Mouse (Mus musculus): Measurements from ENCODE around the gene Rprd1b. TPM values are rescaled to one million over a fixed set of nuclear protein-coding genes. Genes with fewer than 3 reads are reported as not detected.
A peak's percentile ranks its signal among the peaks of the same experiment; 100 is the strongest.

Rprd1b gene
- polyA plus RNA-seq, 1 experiment from 2014 or later = 48.2 TPM

- ATAC-seq (replicated peaks; ENCODE audit: low FRiP score) = no peak
- Histone ChIP-seq H3K4me2 (no peak overlapping the region), H3K36me3 (ENCODE audit: control insufficient read depth, insufficient read depth, low read length) (peaks cover 30% of the 10 kb centered on the region)
Measured at GRCm38 (mm10) chr2:158077981-158078380, 49.7 kb downstream of the Rprd1b start.

GRCm38 (mm10) chr2:158078971-158079370 is 50.7 kb downstream of the Rprd1b start:
- no peak for ATAC-seq (replicated peaks; ENCODE audit: low FRiP score)
- Histone ChIP-seq H3K9me3 (ENCODE audit: control insufficient read depth, low read length) (no peaks in the 10 kb centered on the region), H3K4me3 (ENCODE audit: low read depth, low read length) (no peak overlapping the region), H3K27ac (ENCODE audit: low read depth, low read length) (no peak overlapping the region), H3K27me3 (replicated peaks; ENCODE audit: control insufficient read depth, insufficient read depth, low read length) (no peaks in the 10 kb centered on the region), H3K4me2 (no peak overlapping the region), H3K9ac (ENCODE audit: low read depth, low read length) (no peak overlapping the region), H3K4me1 (replicated peaks; ENCODE audit: control insufficient read depth, insufficient read depth, low read length) (0 out of 2 replicates have a peak, but pooled peaks cover 5% of the 10 kb centered on the region), H3K36me3 (ENCODE audit: control insufficient read depth, insufficient read depth, low read length) (peaks cover 27% of the 10 kb centered on the region)
- no peak for DNase-seq (ENCODE audit: low spot score)
- WGBS = 83% methylated on average over 7 of the region's 7 CpGs

More at GRCm38 (mm10) chr2:158077981-158078380, 49.7 kb downstream of the Rprd1b start:
- Histone ChIP-seq H3K4me1 (replicated peaks; ENCODE audit: control insufficient read depth, insufficient read depth, low read length) (0 out of 2 replicates have a peak, but pooled peaks cover 5% of the 10 kb centered on the region), H3K27me3 (replicated peaks; ENCODE audit: control insufficient read depth, insufficient read depth, low read length) (no peaks in the 10 kb centered on the region), H3K9ac (ENCODE audit: low read depth, low read length) (no peak overlapping the region), H3K9me3 (ENCODE audit: control insufficient read depth, low read length) (no peaks in the 10 kb centered on the region), H3K4me3 (ENCODE audit: low read depth, low read length) (no peak overlapping the region), H3K27ac (ENCODE audit: low read depth, low read length) (peak overlapping the region; percentile 23; the same call in 1 of the 2 replicates)
- no peak for DNase-seq (ENCODE audit: low spot score)
- WGBS = 78% methylated on average over 2 of the region's 2 CpGs

- H3K4me3 ChIP-seq (ENCODE audit: low read depth, low read length) = no peak overlapping the region
- no peak overlapping the region for H3K9ac ChIP-seq (ENCODE audit: low read depth, low read length)
- H3K36me3 ChIP-seq (ENCODE audit: control insufficient read depth, insufficient read depth, low read length) = peaks cover 24% of the 10 kb centered on the region
- no peaks in the 10 kb centered on the region for H3K9me3 ChIP-seq (ENCODE audit: control insufficient read depth, low read length)
- WGBS = 56% methylated on average over 9 of the region's 9 CpGs
- peak overlapping the region; percentile 60; the same call in 1 of the 2 replicates for H3K27ac ChIP-seq (ENCODE audit: low read depth, low read length)
- no peaks in the 10 kb centered on the region for H3K27me3 ChIP-seq (replicated peaks; ENCODE audit: control insufficient read depth, insufficient read depth, low read length)
- DNase-seq (ENCODE audit: low spot score) (no peak), ATAC-seq (replicated peaks; ENCODE audit: low FRiP score) (peak; percentile 53; the same call in 1 of the 2 replicates)
- 0 out of 2 replicates have a peak, but pooled peaks cover 5% of the 10 kb centered on the region for H3K4me1 ChIP-seq (replicated peaks; ENCODE audit: control insufficient read depth, insufficient read depth, low read length)
- H3K4me2 ChIP-seq = no peak overlapping the region
Measured at GRCm38 (mm10) chr2:158079843-158080395, 51.6 kb downstream of the Rprd1b start.

- ATAC-seq (replicated peaks; ENCODE audit: low FRiP score) = 0 out of 2 replicates have a peak, but pooled peaks have one; percentile 21
- H3K4me2 ChIP-seq = no peak overlapping the region
- peak overlapping the region; percentile 46; the same call in 1 of the 2 replicates for H3K27ac ChIP-seq (ENCODE audit: low read depth, low read length)
Measured at GRCm38 (mm10) chr2:158080622-158081241, 52.4 kb downstream of the Rprd1b start.

GRCm38 (mm10) chr2:158084486-158084885 is 56.2 kb downstream of the Rprd1b start:
- H3K4me2 ChIP-seq = no peak overlapping the region

More at GRCm38 (mm10) chr2:158080622-158081241, 52.4 kb downstream of the Rprd1b start:
- no peak overlapping the region for H3K9ac ChIP-seq (ENCODE audit: low read depth, low read length)
- no peaks in the 10 kb centered on the region for H3K27me3 ChIP-seq (replicated peaks; ENCODE audit: control insufficient read depth, insufficient read depth, low read length)
- no peak overlapping the region for H3K4me3 ChIP-seq (ENCODE audit: low read depth, low read length)
- peaks cover 16% of the 10 kb centered on the region for H3K36me3 ChIP-seq (ENCODE audit: control insufficient read depth, insufficient read depth, low read length)
- DNase-seq (ENCODE audit: low spot score) = no peak
- H3K4me1 ChIP-seq (replicated peaks; ENCODE audit: control insufficient read depth, insufficient read depth, low read length) = peaks cover 5% of the 10 kb centered on the region; the same call in 1 of the 2 replicates
- 73% methylated on average over 9 of the region's 9 CpGs for WGBS
- no peaks in the 10 kb centered on the region for H3K9me3 ChIP-seq (ENCODE audit: control insufficient read depth, low read length)

GRCm38 (mm10) chr2:158090096-158090495 is 61.8 kb downstream of the Rprd1b start:
- Histone ChIP-seq H3K27ac (ENCODE audit: low read depth, low read length) (no peak overlapping the region), H3K9me3 (ENCODE audit: control insufficient read depth, low read length) (no peaks in the 10 kb centered on the region), H3K4me3 (ENCODE audit: low read depth, low read length) (no peak overlapping the region), H3K36me3 (ENCODE audit: control insufficient read depth, insufficient read depth, low read length) (no peaks in the 10 kb centered on the region), H3K9ac (ENCODE audit: low read depth, low read length) (no peak overlapping the region), H3K4me1 (replicated peaks; ENCODE audit: control insufficient read depth, insufficient read depth, low read length) (no peaks in the 10 kb centered on the region; the same call in 1 of the 2 replicates), H3K4me2 (no peak overlapping the region), H3K27me3 (replicated peaks; ENCODE audit: control insufficient read depth, insufficient read depth, low read length) (no peaks in the 10 kb centered on the region)
- DNase-seq (ENCODE audit: low spot score) = no peak
- 79% methylated on average over 4 of the region's 4 CpGs for WGBS
- ATAC-seq (replicated peaks; ENCODE audit: low FRiP score) = no peak

More at GRCm38 (mm10) chr2:158084486-158084885, 56.2 kb downstream of the Rprd1b start:
- H3K4me3 ChIP-seq (ENCODE audit: low read depth, low read length) = no peak overlapping the region
- H3K27me3 ChIP-seq (replicated peaks; ENCODE audit: control insufficient read depth, insufficient read depth, low read length) = no peaks in the 10 kb centered on the region
- no peaks in the 10 kb centered on the region for H3K9me3 ChIP-seq (ENCODE audit: control insufficient read depth, low read length)
- no peak overlapping the region for H3K9ac ChIP-seq (ENCODE audit: low read depth, low read length)
- H3K4me1 ChIP-seq (replicated peaks; ENCODE audit: control insufficient read depth, insufficient read depth, low read length) = peaks cover 3% of the 10 kb centered on the region; the same call in 1 of the 2 replicates
- H3K27ac ChIP-seq (ENCODE audit: low read depth, low read length) = no peak overlapping the region
- no peaks in the 10 kb centered on the region for H3K36me3 ChIP-seq (ENCODE audit: control insufficient read depth, insufficient read depth, low read length)
- DNase-seq (ENCODE audit: low spot score) (no peak), ATAC-seq (replicated peaks; ENCODE audit: low FRiP score) (no peak)
- WGBS = 64% methylated on average over 8 of the region's 8 CpGs

- DNase-seq (ENCODE audit: low spot score) = no peak
- no peaks in the 10 kb centered on the region for H3K36me3 ChIP-seq (ENCODE audit: control insufficient read depth, insufficient read depth, low read length)
- no peaks in the 10 kb centered on the region for H3K9me3 ChIP-seq (ENCODE audit: control insufficient read depth, low read length)
- no peak for ATAC-seq (replicated peaks; ENCODE audit: low FRiP score)
- H3K27ac ChIP-seq (ENCODE audit: low read depth, low read length) = no peak overlapping the region
- no peak overlapping the region for H3K9ac ChIP-seq (ENCODE audit: low read depth, low read length)
- H3K4me3 ChIP-seq (ENCODE audit: low read depth, low read length) = no peak overlapping the region
- no peak overlapping the region for H3K4me2 ChIP-seq
- no peaks in the 10 kb centered on the region for H3K4me1 ChIP-seq (replicated peaks; ENCODE audit: control insufficient read depth, insufficient read depth, low read length)
- 69% methylated on average over 5 of the region's 5 CpGs for WGBS
- H3K27me3 ChIP-seq (replicated peaks; ENCODE audit: control insufficient read depth, insufficient read depth, low read length) = no peaks in the 10 kb centered on the region
Measured at GRCm38 (mm10) chr2:158093345-158093744, 65.0 kb downstream of the Rprd1b start.

GRCm38 (mm10) chr2:158094300-158094699 is 66.0 kb downstream of the Rprd1b start:
- no peak overlapping the region for H3K4me3 ChIP-seq (ENCODE audit: low read depth, low read length)
- DNase-seq (ENCODE audit: low spot score) = no peak
- H3K9me3 ChIP-seq (ENCODE audit: control insufficient read depth, low read length) = no peaks in the 10 kb centered on the region
- no peak for ATAC-seq (replicated peaks; ENCODE audit: low FRiP score)
- no peaks in the 10 kb centered on the region for H3K4me1 ChIP-seq (replicated peaks; ENCODE audit: control insufficient read depth, insufficient read depth, low read length)
- no peak overlapping the region for H3K27ac ChIP-seq (ENCODE audit: low read depth, low read length)
- no peak overlapping the region for H3K4me2 ChIP-seq
- no peaks in the 10 kb centered on the region for H3K27me3 ChIP-seq (replicated peaks; ENCODE audit: control insufficient read depth, insufficient read depth, low read length)
- H3K36me3 ChIP-seq (ENCODE audit: control insufficient read depth, insufficient read depth, low read length) = no peaks in the 10 kb centered on the region
- no peak overlapping the region for H3K9ac ChIP-seq (ENCODE audit: low read depth, low read length)
- whole genome bisulfite sequencing = 81% methylated on average over 7 of the region's 7 CpGs

All from liver, embryonic 11.5 days (tissue).